Mouse (Mus musculus) kidney, adult 2 months (tissue): ENCODE measurements around the gene Dnajc11. TPM values are rescaled to one million over a fixed set of nuclear protein-coding genes. Genes with fewer than 3 reads are reported as not detected.
A peak's percentile ranks its signal among the peaks of the same experiment; 100 is the strongest.

Source experiments
- DNase-seq: peaks from one replicate; pipeline ENCODE4 v3.0.0; 2021
- H3K27ac ChIP-seq: fragments of 200-500 bp; 2 replicates; pipeline ENCODE4 v1.5.1; 2012; ENCODE audit warnings: low read depth, low read length, control low read depth, inconsistent platforms; ENCODE audit not compliant: insufficient read depth
- H3K27me3 ChIP-seq: fragments of 200-500 bp; replicated peaks from 2 replicates; pipeline ENCODE4 v1.6.1; 2012; ENCODE audit warnings: mild to moderate bottlenecking, moderate library complexity, low read length, inconsistent platforms; ENCODE audit not compliant: control insufficient read depth, insufficient read depth
- H3K36me3 ChIP-seq: fragments of 200-500 bp; 2 replicates; pipeline ENCODE4 v1.6.1; 2012; ENCODE audit warnings: mild to moderate bottlenecking, moderate library complexity, low read length, inconsistent platforms; ENCODE audit not compliant: control insufficient read depth, insufficient read depth
- H3K4me1 ChIP-seq: fragments of 200-500 bp; 2 replicates; pipeline ENCODE4 v1.6.1; 2011; ENCODE audit warnings: low read length; ENCODE audit not compliant: control insufficient read depth, insufficient read depth
- H3K4me3 ChIP-seq: fragments of 200-500 bp; 2 replicates; pipeline ENCODE4 v1.5.1; 2011; ENCODE audit warnings: mild to moderate bottlenecking, low read depth, low read length, control low read depth; ENCODE audit not compliant: insufficient read depth
- CTCF ChIP-seq: fragments of 200-500 bp; conservative IDR thresholded peaks from 2 replicates; pipeline ENCODE4 v1.5.1; 2011; ENCODE audit warnings: low read depth, mild to moderate bottlenecking, control low read depth, low read length, moderate library complexity, mixed read lengths; ENCODE audit not compliant: insufficient read depth, insufficient read length
- POLR2A ChIP-seq: fragments of 200-500 bp; IDR thresholded peaks from one replicate; pipeline ENCODE4 v1.6.1; 2011; ENCODE audit warnings: low read depth, low read length, control low read depth
- WGBS: fragments of 180-500 bp; shearing (Covaris S2); methylation state at CpG from one replicate; pipeline ENCODE4 v1.1.7; 2018; 5-methylcytosine and 5-hydroxymethylcytosine counted together
- polyA plus RNA-seq: library from polyadenylated mRNA; depleted of rRNA; stranded (reverse); fragments of >200 nt; gene quantifications from 2 replicates; pipeline ENCODE4 v1.2.3, GENCODE M21; 2012; rRNA removed

Gene Dnajc11
- polyA plus RNA-seq, result 70.0 and 76.1 TPM in 2 replicates

- peak within 1 kb of the TSS; percentile 99 for H3K4me3 ChIP-seq
- TF ChIP-seq CTCF (peak; percentile 87), POLR2A (peak; percentile 44)
- no peaks in the 10 kb centered on the region for H3K36me3 ChIP-seq
- H3K27me3 ChIP-seq, result no peaks in the 10 kb centered on the region
- peaks cover 29% of the 10 kb centered on the region; the same call in 1 of the 2 replicates for H3K4me1 ChIP-seq
- peak; percentile 94 for DNase-seq
- under 1% methylated on average over 83 of the region's 83 CpGs for WGBS
- peak within 1 kb of the TSS; percentile 70 for H3K27ac ChIP-seq
These were observed at the start of gene Dnajc11 for GRCm38 (mm10) chr4:151933505-151934214. Dnajc11 (plus strand) TSS chr4:151933691.

- TF ChIP-seq CTCF, result peak; percentile 38; the same call in 1 of the 2 replicates
- TF ChIP-seq POLR2A, result no peak
- H3K4me3 ChIP-seq, result no peak overlapping the region
- no peaks in the 10 kb centered on the region for H3K27me3 ChIP-seq
- DNase-seq, result no peak
- WGBS, result 73% methylated on average over 6 of the region's 6 CpGs
- H3K27ac ChIP-seq, result no peak overlapping the region
- no peaks in the 10 kb centered on the region for H3K36me3 ChIP-seq
- no peaks in the 10 kb centered on the region for H3K4me1 ChIP-seq
These were observed 40.2 kb upstream of the Dnajc11 start for GRCm38 (mm10) chr4:151893241-151893640.

GRCm38 (mm10) chr4:151894926-151895325 is 38.6 kb upstream of the Dnajc11 start:
- TF ChIP-seq CTCF (no peak), POLR2A (no peak)
- H3K27ac ChIP-seq, result no peak overlapping the region
- no peak for DNase-seq
- no peaks in the 10 kb centered on the region for H3K36me3 ChIP-seq
- WGBS, result 97% methylated on average over 12 of the region's 12 CpGs
- H3K4me1 ChIP-seq, result no peaks in the 10 kb centered on the region
- H3K27me3 ChIP-seq, result no peaks in the 10 kb centered on the region
- no peak overlapping the region for H3K4me3 ChIP-seq

GRCm38 (mm10) chr4:151895624-151896023 is 37.9 kb upstream of the Dnajc11 start:
- TF ChIP-seq CTCF (no peak), POLR2A (no peak)
- H3K27me3 ChIP-seq, result no peaks in the 10 kb centered on the region
- no peak overlapping the region for H3K4me3 ChIP-seq
- no peaks in the 10 kb centered on the region for H3K4me1 ChIP-seq
- 89% methylated on average over 7 of the region's 7 CpGs for WGBS
- H3K27ac ChIP-seq, result no peak overlapping the region
- DNase-seq, result no peak
- H3K36me3 ChIP-seq, result no peaks in the 10 kb centered on the region

- no peak for TF ChIP-seq POLR2A
- 0 out of 2 replicates have a peak, but pooled peaks have one; percentile 17 for TF ChIP-seq CTCF
- Histone ChIP-seq H3K36me3 (no peaks in the 10 kb centered on the region), H3K27ac (no peak overlapping the region), H3K4me3 (no peak overlapping the region), H3K27me3 (no peaks in the 10 kb centered on the region), H3K4me1 (no peaks in the 10 kb centered on the region)
- 77% methylated on average over 9 of the region's 9 CpGs for WGBS
- DNase-seq, result no peak
These were observed 36.3 kb upstream of the Dnajc11 start for GRCm38 (mm10) chr4:151897069-151897617.

- TF ChIP-seq POLR2A, result no peak
- TF ChIP-seq CTCF, result no peak
- Histone ChIP-seq H3K27me3 (no peaks in the 10 kb centered on the region), H3K4me3 (no peak overlapping the region), H3K4me1 (0 out of 2 replicates have a peak, but pooled peaks cover 6% of the 10 kb centered on the region), H3K27ac (no peak overlapping the region), H3K36me3 (no peaks in the 10 kb centered on the region)
- DNase-seq, result no peak
- 41% methylated on average over 13 of the region's 13 CpGs for WGBS
These were observed 34.8 kb upstream of the Dnajc11 start for GRCm38 (mm10) chr4:151898600-151899245.
